Mouse (Mus musculus): Measurements from ENCODE around the gene Aplp1. TPM values are rescaled to one million over a fixed set of nuclear protein-coding genes. Genes with fewer than 3 reads are reported as not detected.

The Aplp1 gene
- 0.81 TPM for polyA plus RNA-seq (2015; fragmentation: Illumina TruSeq; extraction: RNeasy Lipid Tissue Mini Kit (QIAGEN cat#74804); ENCODE audit: insufficient read depth, low replicate concordance)

DNA sequence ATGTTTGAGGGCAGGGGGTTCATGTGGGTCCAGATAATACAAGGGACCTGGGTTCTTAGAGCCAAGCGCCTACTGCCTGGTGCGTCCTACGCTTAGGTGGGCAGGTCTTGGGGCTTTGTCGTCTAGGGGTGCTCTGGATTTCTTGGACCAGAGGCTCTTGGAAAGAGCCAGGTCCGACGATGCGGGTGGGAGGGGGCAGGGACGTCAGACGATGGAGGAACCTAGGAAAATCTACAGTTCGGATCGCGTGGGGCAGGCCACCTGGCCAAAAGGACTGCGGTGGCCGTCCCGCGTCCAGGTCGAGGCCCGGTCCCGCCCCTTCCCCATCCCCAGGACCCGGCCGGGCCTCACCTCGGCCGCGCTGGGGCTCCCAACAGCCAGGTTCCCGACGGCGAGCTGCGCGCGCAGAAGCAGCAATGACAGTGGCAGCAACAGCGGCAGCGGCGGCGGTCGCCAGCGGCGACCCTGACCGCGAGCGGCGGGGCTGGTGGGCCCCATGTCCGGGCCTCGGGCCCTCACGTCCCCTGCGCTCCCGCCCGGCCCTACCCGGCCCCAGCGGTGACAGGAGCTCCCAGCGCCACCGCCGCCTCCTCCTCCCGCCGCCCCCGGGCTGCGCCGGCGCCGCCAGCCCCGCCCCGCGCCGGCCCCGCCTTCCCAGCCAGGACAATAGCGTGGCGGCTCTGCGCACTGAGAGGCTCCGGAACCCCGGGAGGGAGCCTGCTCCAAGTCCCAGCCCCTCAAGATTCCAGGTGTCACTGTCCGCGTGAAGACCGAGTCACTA, at the start of gene Aplp1:
Gene Aplp1, minus strand, starts transcription at position 565 of the 781 bp plus-strand sequence.

DNA sequence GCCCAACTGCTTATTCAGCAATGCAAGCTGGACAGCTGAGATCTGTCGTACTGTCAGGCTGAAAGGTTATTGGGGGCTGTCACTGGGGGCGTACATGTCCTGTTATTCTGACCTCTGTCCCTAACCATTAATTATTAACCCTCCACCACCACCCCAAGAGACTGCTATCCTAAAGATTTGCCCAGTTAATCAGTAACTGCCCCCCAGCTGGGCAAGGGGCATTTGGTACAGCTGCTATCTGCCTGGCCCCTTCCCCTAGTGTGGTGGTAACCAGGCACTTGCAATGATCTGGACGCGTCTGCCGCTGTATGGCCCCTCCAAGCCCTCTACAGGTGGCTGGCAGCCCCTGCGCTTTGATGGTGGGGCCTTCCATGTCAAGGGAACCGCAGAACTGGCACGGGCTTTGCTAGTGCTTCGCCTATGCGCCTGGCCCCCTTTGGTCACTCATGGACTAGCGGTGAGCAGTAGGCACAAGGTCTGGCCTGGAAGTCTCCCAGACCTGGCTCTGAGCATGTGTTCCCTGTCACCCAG, 48.1 kb upstream of the Aplp1 start, which contains the start of gene Prodh2:
Gene Prodh2, plus strand, starts transcription at position 222 of the 531 bp plus-strand sequence.

GRCm38 (mm10) chr7:30457629-30458330, 12.4 kb upstream of the Aplp1 start, which contains the start of the genes Kirrel2 and Nphs1:
Gene Kirrel2, minus strand, starts transcription at chr7:30457690.
Gene Nphs1, plus strand, starts transcription at chr7:30458315.

DNA sequence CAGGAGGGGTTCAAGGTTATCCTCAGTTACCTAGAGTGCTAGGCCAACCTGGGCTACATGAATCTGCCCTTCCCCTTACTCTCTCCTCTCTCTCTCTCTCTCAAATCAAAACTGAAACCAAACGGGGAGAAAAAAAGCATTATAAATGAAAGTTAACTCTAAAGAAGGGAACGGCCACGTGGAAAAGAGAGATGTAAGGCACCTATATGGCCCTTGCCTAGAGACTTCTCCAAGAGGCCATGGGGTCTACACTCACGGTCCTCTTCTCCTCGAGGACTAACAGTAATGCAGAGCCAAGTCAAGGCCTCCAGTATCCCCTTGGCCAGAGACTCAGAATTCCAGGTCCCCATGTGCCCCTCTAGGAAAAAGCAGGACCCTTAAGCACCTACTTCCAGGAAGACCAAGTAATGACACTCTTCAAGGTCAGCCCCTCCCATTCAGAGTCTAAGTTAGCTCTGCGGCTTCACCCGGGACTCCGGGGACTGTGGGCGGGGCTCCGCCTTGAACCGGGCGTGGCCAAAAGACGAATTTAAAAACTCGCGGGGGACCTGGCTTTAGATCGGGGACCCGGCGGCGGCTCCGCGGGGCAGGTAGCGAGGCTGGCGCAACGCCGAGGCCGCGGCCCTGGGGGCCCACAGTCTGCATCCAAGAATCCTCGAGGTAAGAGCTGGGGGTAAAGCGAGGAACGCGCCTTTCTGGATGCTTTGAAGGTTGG, 24.0 kb downstream of the Aplp1 start, which contains the start of gene Nfkbid:
Gene Nfkbid, plus strand, starts transcription at position 558 of the 715 bp plus-strand sequence.

DNA sequence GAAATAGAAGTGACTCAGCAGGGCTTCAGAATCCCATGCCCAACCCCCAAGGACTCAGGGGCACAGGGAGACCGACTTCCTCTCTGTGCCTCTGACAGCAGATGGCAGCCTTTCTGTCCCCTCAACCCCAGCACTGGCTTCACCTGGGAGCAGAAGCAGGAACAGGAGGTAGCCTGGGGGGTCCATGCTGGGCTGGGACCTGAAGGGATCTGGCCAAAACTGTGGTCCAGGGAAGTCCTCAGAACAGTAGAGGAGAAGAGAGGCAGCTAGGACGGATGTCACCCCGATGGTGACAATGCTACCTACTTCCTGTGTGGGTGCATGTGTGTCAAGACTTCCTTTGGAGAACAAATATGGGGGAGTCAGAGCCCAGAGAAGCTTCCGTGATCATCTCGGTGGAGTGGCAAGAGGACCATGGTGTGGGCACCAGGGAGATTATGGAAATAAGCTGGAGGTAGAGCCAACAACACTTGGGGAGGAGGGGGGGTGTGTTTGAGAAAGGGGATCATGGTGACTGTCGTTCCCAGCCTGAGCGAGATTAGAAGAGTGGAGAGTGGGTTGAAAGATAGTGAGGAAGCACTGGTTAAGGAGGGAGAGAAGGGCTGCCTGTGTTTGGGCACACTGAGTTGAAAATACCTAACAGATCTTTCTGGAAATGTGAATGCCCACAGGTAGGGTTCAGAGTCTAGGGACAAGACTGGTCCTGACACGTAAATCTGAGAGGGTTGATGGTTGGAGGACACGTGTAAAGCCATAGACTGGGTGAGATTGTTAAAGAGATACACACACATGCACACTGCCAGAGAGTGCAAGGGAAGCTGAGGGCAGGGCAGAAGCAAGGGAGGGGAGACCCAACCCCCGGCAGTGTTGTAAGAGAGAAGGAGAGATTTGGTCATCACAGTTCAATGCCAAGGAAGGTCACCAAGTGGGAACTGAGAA, 25.5 kb downstream of the Aplp1 start, which contains the start of gene Hcst:
Gene Hcst, minus strand, starts transcription at position 294 of the 939 bp plus-strand sequence.

GRCm38 (mm10) chr7:30413596-30413995, 31.7 kb downstream of the Aplp1 start, which contains the start of gene Tyrobp:
Gene Tyrobp, plus strand, starts transcription at chr7:30413760.

Other genes with a start within 250 kb of the Aplp1 start
- gene Capns1, start 246.7 kb downstream of the Aplp1 start, polyA plus RNA-seq (2015; fragmentation: Illumina TruSeq; extraction: RNeasy Lipid Tissue Mini Kit (QIAGEN cat#74804); ENCODE audit: insufficient read depth, low replicate concordance) = 236 TPM
- gene Polr2i, start 213.6 kb downstream of the Aplp1 start, polyA plus RNA-seq (2015; fragmentation: Illumina TruSeq; extraction: RNeasy Lipid Tissue Mini Kit (QIAGEN cat#74804); ENCODE audit: insufficient read depth, low replicate concordance) = 7.5 TPM
- gene Tbcb, start 213.3 kb downstream of the Aplp1 start, polyA plus RNA-seq (2015; fragmentation: Illumina TruSeq; extraction: RNeasy Lipid Tissue Mini Kit (QIAGEN cat#74804); ENCODE audit: insufficient read depth, low replicate concordance) = 39.6 TPM
- not detected for gene Ovol3, start 209.8 kb downstream of the Aplp1 start, polyA plus RNA-seq (2015; fragmentation: Illumina TruSeq; extraction: RNeasy Lipid Tissue Mini Kit (QIAGEN cat#74804); ENCODE audit: insufficient read depth, low replicate concordance)
- 0.23 TPM for gene Thap8, start 165.4 kb downstream of the Aplp1 start, polyA plus RNA-seq (2015; fragmentation: Illumina TruSeq; extraction: RNeasy Lipid Tissue Mini Kit (QIAGEN cat#74804); ENCODE audit: insufficient read depth, low replicate concordance)
- 3.9 TPM for gene Wdr62, start 165.1 kb downstream of the Aplp1 start, polyA plus RNA-seq (2015; fragmentation: Illumina TruSeq; extraction: RNeasy Lipid Tissue Mini Kit (QIAGEN cat#74804); ENCODE audit: insufficient read depth, low replicate concordance)
- 15.0 TPM for gene Clip3, start 153.8 kb downstream of the Aplp1 start, polyA plus RNA-seq (2015; fragmentation: Illumina TruSeq; extraction: RNeasy Lipid Tissue Mini Kit (QIAGEN cat#74804); ENCODE audit: insufficient read depth, low replicate concordance)
- 25.9 TPM for gene Alkbh6, start 136.8 kb downstream of the Aplp1 start, polyA plus RNA-seq (2015; fragmentation: Illumina TruSeq; extraction: RNeasy Lipid Tissue Mini Kit (QIAGEN cat#74804); ENCODE audit: insufficient read depth, low replicate concordance)
- gene Syne4, start 130.7 kb downstream of the Aplp1 start, polyA plus RNA-seq (2015; fragmentation: Illumina TruSeq; extraction: RNeasy Lipid Tissue Mini Kit (QIAGEN cat#74804); ENCODE audit: insufficient read depth, low replicate concordance) = 3.6 TPM
- 1.0 TPM for gene E130208F15Rik, start 123.8 kb downstream of the Aplp1 start, polyA plus RNA-seq (2015; fragmentation: Illumina TruSeq; extraction: RNeasy Lipid Tissue Mini Kit (QIAGEN cat#74804); ENCODE audit: insufficient read depth, low replicate concordance)
- 12.5 TPM for gene Sdhaf1, start 121.6 kb downstream of the Aplp1 start, polyA plus RNA-seq (2015; fragmentation: Illumina TruSeq; extraction: RNeasy Lipid Tissue Mini Kit (QIAGEN cat#74804); ENCODE audit: insufficient read depth, low replicate concordance)
- gene Lrfn3, start 82.8 kb downstream of the Aplp1 start, polyA plus RNA-seq (2015; fragmentation: Illumina TruSeq; extraction: RNeasy Lipid Tissue Mini Kit (QIAGEN cat#74804); ENCODE audit: insufficient read depth, low replicate concordance) = 0.40 TPM
- 399 TPM for gene Tyrobp, start 31.8 kb downstream of the Aplp1 start, polyA plus RNA-seq (2015; fragmentation: Illumina TruSeq; extraction: RNeasy Lipid Tissue Mini Kit (QIAGEN cat#74804); ENCODE audit: insufficient read depth, low replicate concordance)
- 34.7 TPM for gene Hcst, start 25.7 kb downstream of the Aplp1 start, polyA plus RNA-seq (2015; fragmentation: Illumina TruSeq; extraction: RNeasy Lipid Tissue Mini Kit (QIAGEN cat#74804); ENCODE audit: insufficient read depth, low replicate concordance)
- gene Nfkbid, start 23.8 kb downstream of the Aplp1 start, polyA plus RNA-seq (2015; fragmentation: Illumina TruSeq; extraction: RNeasy Lipid Tissue Mini Kit (QIAGEN cat#74804); ENCODE audit: insufficient read depth, low replicate concordance) = 36.4 TPM
- not detected for gene Kirrel2, start 12.2 kb upstream of the Aplp1 start, polyA plus RNA-seq (2015; fragmentation: Illumina TruSeq; extraction: RNeasy Lipid Tissue Mini Kit (QIAGEN cat#74804); ENCODE audit: insufficient read depth, low replicate concordance)
- gene Nphs1, start 12.8 kb upstream of the Aplp1 start, polyA plus RNA-seq (2015; fragmentation: Illumina TruSeq; extraction: RNeasy Lipid Tissue Mini Kit (QIAGEN cat#74804); ENCODE audit: insufficient read depth, low replicate concordance) = 0.26 TPM
- not detected for gene Prodh2, start 48.1 kb upstream of the Aplp1 start, polyA plus RNA-seq (2015; fragmentation: Illumina TruSeq; extraction: RNeasy Lipid Tissue Mini Kit (QIAGEN cat#74804); ENCODE audit: insufficient read depth, low replicate concordance)
- 2.3 TPM for gene Arhgap33, start 89.5 kb upstream of the Aplp1 start, polyA plus RNA-seq (2015; fragmentation: Illumina TruSeq; extraction: RNeasy Lipid Tissue Mini Kit (QIAGEN cat#74804); ENCODE audit: insufficient read depth, low replicate concordance)
- 6.5 TPM for gene Hspb6, start 106.6 kb upstream of the Aplp1 start, polyA plus RNA-seq (2015; fragmentation: Illumina TruSeq; extraction: RNeasy Lipid Tissue Mini Kit (QIAGEN cat#74804); ENCODE audit: insufficient read depth, low replicate concordance)
- gene Proser3, start 106.8 kb upstream of the Aplp1 start, polyA plus RNA-seq (2015; fragmentation: Illumina TruSeq; extraction: RNeasy Lipid Tissue Mini Kit (QIAGEN cat#74804); ENCODE audit: insufficient read depth, low replicate concordance) = 6.0 TPM
- 50.0 TPM for gene Lin37, start 114.3 kb upstream of the Aplp1 start, polyA plus RNA-seq (2015; fragmentation: Illumina TruSeq; extraction: RNeasy Lipid Tissue Mini Kit (QIAGEN cat#74804); ENCODE audit: insufficient read depth, low replicate concordance)
- 48.4 TPM for gene U2af1l4, start 117.8 kb upstream of the Aplp1 start, polyA plus RNA-seq (2015; fragmentation: Illumina TruSeq; extraction: RNeasy Lipid Tissue Mini Kit (QIAGEN cat#74804); ENCODE audit: insufficient read depth, low replicate concordance)
- gene Gm49396, start 117.8 kb upstream of the Aplp1 start, polyA plus RNA-seq (2015; fragmentation: Illumina TruSeq; extraction: RNeasy Lipid Tissue Mini Kit (QIAGEN cat#74804); ENCODE audit: insufficient read depth, low replicate concordance) = 21.5 TPM
- gene Psenen, start 118.1 kb upstream of the Aplp1 start, polyA plus RNA-seq (2015; fragmentation: Illumina TruSeq; extraction: RNeasy Lipid Tissue Mini Kit (QIAGEN cat#74804); ENCODE audit: insufficient read depth, low replicate concordance) = 134 TPM
- not detected for gene Igflr1, start 119.9 kb upstream of the Aplp1 start, polyA plus RNA-seq (2015; fragmentation: Illumina TruSeq; extraction: RNeasy Lipid Tissue Mini Kit (QIAGEN cat#74804); ENCODE audit: insufficient read depth, low replicate concordance)
- gene Kmt2b, start 143.2 kb upstream of the Aplp1 start, polyA plus RNA-seq (2015; fragmentation: Illumina TruSeq; extraction: RNeasy Lipid Tissue Mini Kit (QIAGEN cat#74804); ENCODE audit: insufficient read depth, low replicate concordance) = 45.0 TPM
- gene Zbtb32, start 153.4 kb upstream of the Aplp1 start, polyA plus RNA-seq (2015; fragmentation: Illumina TruSeq; extraction: RNeasy Lipid Tissue Mini Kit (QIAGEN cat#74804); ENCODE audit: insufficient read depth, low replicate concordance) = 2.5 TPM
- gene Upk1a, start 167.3 kb upstream of the Aplp1 start, polyA plus RNA-seq (2015; fragmentation: Illumina TruSeq; extraction: RNeasy Lipid Tissue Mini Kit (QIAGEN cat#74804); ENCODE audit: insufficient read depth, low replicate concordance) = 0.22 TPM
- gene Cox6b1, start 180.6 kb upstream of the Aplp1 start, polyA plus RNA-seq (2015; fragmentation: Illumina TruSeq; extraction: RNeasy Lipid Tissue Mini Kit (QIAGEN cat#74804); ENCODE audit: insufficient read depth, low replicate concordance) = 519 TPM
- not detected for gene Etv2, start 190.3 kb upstream of the Aplp1 start, polyA plus RNA-seq (2015; fragmentation: Illumina TruSeq; extraction: RNeasy Lipid Tissue Mini Kit (QIAGEN cat#74804); ENCODE audit: insufficient read depth, low replicate concordance)
- 12.1 TPM for gene Rbm42, start 204.8 kb upstream of the Aplp1 start, polyA plus RNA-seq (2015; fragmentation: Illumina TruSeq; extraction: RNeasy Lipid Tissue Mini Kit (QIAGEN cat#74804); ENCODE audit: insufficient read depth, low replicate concordance)
- gene Haus5, start 219.5 kb upstream of the Aplp1 start, polyA plus RNA-seq (2015; fragmentation: Illumina TruSeq; extraction: RNeasy Lipid Tissue Mini Kit (QIAGEN cat#74804); ENCODE audit: insufficient read depth, low replicate concordance) = 27.1 TPM
- gene Pmis2, start 226.1 kb upstream of the Aplp1 start, polyA plus RNA-seq (2015; fragmentation: Illumina TruSeq; extraction: RNeasy Lipid Tissue Mini Kit (QIAGEN cat#74804); ENCODE audit: insufficient read depth, low replicate concordance) = not detected

Measured in spleen, adult 10 weeks (tissue).